Mouse (Mus musculus) neutrophil, adult 5-6 weeks (primary cell): Measurements from ENCODE around the gene Prrt1. TPM values are rescaled to one million over a fixed set of nuclear protein-coding genes. Genes with fewer than 3 reads are reported as not detected.

Source experiments
- ATAC-seq: fragments of 151-379, 151-347 bp; 2 replicates; pipeline ENCODE4 v1.8.0; 2017; ENCODE audit warnings: mild to moderate bottlenecking, moderate TSS enrichment; ENCODE audit not compliant: insufficient number of reproducible peaks, poor library complexity, low FRiP score, severe bottlenecking; ENCODE audit errors: extremely low read depth
- total RNA-seq: library from RNA; stranded (forward); fragments of 200-1000 nt; gene quantifications from 2 replicates; pipeline ENCODE4 v1.2.3, GENCODE M21; 2017

Prrt1 gene
- total RNA-seq = 0.25 TPM in 1 of 2 replicates, not detected in the other

DNA sequence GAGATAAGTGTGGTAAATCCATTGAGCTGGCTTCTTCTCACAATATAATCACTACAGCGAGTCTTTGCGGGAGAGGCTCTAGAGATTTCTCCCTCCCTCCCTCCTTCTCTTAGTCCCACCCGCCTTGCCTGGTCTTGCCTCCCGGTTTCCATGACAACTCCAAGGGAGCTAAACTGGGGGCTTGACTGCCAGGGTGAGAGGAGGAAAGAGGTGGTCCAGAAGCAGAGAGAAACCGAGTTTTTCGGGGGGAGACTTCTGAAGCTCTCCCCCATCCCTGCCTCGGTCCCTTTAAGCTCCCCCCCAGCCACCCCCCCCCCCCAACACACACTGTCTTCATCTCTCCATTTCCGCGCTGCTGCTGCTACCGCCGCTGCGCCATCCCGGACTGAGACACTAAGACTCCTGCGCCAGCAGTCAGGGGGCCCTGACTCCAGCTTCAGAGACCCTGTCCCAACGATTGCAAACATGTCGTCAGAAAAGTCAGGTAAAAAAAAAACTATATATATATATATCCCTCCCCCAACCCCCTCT lies at the start of gene Prrt1:
Gene Prrt1 (plus strand): TSS at position 313 of the 531 bp plus-strand sequence.
- no peak for ATAC-seq

DNA sequence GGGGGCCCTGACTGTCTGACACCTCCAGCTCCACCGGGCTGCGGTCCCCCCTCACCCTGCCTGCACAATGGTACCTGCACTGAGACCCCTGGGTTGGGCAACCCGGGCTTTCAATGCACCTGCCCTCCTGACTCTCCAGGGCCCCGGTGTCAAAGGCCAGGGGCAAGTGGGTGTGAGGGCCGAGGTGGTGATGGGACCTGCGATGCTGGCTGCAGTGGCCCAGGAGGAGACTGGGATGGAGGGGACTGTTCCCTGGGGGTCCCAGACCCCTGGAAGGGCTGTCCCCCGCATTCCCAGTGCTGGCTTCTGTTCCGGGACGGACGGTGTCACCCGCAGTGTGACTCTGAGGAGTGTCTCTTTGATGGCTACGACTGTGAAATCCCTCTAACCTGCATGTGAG lies 46.8 kb upstream of the Prrt1 start:
- no peak for ATAC-seq

DNA sequence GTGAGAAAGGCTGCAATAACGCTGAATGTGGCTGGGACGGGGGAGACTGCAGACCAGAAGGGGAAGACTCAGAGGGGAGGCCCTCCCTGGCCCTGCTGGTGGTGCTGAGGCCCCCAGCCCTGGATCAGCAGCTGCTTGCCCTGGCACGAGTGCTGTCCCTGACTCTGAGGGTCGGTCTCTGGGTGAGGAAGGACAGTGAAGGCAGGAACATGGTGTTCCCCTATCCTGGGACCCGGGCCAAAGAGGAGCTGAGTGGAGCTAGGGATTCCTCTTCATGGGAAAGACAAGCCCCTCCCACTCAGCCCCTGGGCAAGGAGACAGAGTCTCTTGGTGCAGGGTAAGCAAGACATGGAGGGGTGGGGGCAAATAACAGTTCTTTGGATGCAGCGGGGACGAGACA lies 45.9 kb upstream of the Prrt1 start:
- no peak for ATAC-seq

DNA sequence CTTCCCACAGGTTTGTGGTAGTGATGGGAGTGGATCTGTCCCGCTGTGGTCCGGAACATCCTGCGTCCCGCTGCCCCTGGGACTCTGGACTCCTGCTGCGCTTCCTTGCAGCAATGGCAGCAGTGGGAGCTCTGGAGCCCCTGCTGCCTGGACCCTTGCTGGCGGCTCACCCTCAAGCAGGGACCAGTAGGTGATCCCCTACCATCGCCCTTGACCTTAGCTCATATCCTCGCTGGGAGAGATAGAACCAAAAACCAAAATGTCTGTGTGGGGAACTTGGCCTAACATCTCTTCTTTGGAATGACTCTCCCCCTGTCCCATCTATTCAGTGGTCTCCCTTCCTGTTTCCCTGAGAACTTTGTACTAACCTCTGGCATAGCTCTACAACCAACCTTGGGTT lies 45.5 kb upstream of the Prrt1 start:
- ATAC-seq = no peak

DNA sequence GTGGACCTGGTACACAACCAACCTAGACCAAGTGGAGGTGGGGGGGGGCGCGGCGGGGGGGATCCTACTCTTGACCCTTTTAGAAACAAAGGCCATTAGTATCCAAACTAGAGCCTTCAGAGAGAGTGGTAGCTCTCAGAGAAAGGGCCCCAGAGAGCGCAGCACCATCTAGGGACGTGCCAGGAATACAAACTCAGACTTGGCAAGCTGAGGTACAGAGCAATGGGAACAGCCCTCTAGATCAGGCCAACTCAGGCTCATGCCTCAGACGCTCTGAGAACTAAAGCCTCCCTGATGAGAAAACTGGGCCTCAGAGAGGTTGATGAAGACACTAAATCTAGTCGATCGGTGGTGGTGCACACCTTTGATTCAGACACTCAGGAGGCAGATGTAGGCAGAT lies 44.2 kb upstream of the Prrt1 start:
- ATAC-seq = no peak

DNA sequence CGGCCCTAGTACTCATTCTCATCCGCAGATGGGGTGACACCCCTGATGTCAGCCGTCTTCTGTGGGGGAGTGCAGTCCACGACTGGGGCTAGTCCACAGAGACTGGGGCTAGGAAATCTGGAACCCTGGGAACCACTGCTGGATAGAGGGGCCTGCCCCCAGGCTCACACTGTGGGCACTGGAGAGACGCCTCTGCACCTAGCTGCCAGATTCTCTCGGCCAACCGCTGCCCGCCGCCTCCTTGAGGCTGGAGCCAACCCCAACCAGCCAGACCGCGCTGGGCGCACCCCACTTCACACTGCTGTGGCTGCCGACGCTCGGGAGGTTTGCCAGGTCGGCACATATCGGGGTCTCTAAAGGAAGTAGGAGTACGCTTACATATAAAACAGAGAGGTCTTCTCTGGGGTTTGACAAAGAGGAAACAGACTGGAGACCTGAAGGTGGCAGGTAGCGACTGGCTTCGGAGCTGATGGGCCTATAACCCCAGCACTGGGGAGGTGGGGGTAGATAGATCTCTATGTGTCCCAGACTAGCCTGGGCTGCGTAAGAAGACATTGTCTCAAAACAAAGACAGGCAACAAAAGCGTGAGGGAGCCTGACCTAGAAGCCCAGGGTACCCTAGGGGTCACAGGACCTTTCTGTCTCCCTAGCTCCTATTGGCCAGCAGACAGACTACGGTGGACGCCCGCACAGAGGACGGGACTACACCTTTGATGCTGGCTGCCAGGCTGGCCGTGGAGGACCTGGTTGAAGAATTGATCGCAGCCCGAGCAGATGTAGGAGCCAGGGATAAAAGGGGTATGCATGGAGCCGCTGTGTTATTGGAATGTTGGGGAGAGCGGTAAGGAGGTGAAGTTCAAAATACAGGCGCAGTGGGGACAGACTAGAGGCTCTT lies 43.2 kb upstream of the Prrt1 start:
- no peak for ATAC-seq

DNA sequence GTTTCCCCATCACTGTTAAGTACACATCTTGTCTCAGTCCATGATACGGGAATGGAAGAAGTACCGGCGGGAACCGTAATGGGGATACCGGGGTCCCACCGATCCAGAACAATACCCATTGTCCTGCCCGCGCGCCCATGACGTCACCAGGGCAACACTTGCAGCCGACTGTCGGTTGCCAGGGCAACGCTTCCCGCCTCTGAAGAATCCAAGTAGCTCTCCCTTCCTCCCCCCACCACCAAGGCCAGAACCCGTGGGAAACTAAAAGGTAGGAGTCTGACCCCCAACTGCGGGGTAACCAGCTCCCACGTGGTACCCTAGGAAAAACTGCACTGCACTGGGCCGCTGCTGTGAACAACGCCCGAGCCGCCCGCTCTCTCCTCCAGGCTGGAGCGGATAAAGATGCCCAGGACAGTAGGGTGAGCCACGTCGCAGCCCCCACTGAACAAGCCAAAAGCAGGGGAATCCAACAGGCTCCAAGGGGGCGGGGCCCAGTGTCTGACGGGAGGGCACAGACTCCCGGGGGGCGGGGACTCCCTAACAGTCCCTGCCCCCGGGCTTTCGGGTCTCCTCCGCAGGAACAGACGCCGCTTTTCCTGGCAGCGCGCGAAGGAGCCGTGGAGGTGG lies 42.4 kb upstream of the Prrt1 start:
- ATAC-seq = no peak

DNA sequence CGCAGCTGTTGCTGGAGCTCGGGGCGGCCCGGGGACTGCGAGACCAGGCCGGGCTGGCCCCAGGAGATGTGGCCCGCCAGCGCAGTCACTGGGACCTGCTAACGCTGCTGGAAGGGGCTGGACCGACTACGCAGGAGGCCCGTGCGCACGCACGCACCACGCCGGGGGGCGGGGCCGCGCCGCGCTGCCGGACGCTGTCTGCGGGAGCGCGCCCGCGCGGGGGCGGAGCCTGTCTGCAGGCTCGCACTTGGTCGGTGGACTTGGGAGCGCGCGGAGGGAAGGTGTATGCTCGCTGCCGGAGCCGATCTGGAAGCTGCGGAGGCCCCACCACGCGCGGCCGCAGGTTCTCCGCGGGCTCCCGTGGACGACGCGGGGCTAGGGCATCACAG lies 41.9 kb upstream of the Prrt1 start:
- peak; percentile 51 for ATAC-seq

DNA sequence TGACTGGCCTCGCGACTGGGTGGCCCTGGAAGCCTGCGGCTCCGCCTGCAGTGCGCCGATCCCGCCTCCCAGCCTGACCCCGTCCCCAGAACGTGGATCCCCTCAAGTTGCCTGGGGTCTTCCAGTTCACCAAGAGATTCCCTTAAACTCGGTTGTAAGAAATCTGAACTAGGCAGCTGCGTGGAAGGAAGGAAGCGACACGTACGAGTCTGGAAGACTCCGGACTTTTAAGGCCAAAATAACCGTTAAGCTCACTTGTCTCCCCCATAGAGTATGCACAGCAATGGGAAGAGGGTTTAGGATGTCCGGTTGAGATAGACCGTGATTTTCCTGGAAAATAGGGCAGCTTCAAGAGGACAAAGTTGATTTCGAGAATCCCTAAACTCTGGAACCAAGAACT lies 41.5 kb upstream of the Prrt1 start:
- no peak for ATAC-seq

DNA sequence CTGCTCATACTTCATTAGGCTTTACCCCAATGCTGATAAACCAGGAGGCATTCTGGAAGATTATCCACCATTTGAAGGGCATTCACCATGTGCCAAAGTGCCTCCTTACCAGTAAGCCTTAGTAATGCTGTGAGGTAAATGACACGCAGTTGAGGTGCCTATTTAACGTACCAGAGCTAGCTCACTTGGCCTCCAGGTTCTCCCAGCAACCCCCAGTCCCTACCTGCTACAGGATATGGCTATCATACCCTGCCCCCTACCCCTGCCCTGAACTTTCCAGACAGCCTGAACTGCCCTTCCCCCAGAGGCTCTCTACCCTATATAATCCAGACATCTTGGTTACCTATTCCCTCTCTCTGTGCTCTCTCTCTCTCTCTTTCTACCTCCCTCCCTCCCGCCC lies 40.6 kb upstream of the Prrt1 start:
- ATAC-seq = no peak

DNA sequence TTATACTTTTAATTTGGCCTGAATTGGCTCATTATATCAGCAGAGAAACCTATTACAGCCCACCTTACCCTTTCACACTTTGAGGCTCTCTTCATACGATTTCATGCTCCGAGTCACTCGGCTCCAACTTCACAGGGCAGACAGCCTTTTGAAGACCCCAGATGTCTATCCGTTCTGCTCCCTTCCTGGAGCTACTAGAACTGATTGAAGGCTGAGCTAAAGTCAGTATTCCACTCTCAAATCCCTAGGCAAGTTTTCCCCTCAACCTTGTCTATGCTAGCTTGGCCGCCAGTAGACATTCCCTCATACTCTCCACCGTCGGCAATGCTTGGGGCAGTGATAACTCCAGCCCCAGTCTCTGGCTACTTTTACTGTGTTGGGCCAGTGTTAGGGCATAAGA lies 40.1 kb upstream of the Prrt1 start:
- no peak for ATAC-seq

DNA sequence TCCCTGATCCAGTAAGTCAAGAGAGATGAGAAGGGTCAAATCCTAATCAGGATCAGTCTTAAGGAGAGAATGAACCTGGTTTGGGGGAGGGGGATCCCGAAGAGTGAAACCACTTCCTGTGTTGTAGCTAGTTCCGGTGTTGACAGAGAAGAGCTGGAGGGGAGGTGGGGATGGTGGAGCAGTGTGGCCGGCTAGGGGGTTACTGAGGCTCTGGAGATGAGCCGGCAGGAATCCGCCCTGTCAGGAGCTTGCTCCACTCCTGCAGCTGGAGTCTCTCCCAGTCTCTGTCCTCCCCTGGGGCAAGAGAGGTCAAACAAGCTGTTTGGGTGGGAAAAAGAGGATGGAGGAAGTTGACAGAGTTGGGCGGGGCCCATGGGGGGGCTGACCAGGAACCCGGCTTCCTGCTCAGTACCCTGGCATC lies 39.6 kb upstream of the Prrt1 start, which contains the start of gene Gpsm3:
Gene Gpsm3 (plus strand): TSS at position 126 of the 421 bp plus-strand sequence.
- peak; percentile 18; the same call in 1 of the 2 replicates for ATAC-seq

DNA sequence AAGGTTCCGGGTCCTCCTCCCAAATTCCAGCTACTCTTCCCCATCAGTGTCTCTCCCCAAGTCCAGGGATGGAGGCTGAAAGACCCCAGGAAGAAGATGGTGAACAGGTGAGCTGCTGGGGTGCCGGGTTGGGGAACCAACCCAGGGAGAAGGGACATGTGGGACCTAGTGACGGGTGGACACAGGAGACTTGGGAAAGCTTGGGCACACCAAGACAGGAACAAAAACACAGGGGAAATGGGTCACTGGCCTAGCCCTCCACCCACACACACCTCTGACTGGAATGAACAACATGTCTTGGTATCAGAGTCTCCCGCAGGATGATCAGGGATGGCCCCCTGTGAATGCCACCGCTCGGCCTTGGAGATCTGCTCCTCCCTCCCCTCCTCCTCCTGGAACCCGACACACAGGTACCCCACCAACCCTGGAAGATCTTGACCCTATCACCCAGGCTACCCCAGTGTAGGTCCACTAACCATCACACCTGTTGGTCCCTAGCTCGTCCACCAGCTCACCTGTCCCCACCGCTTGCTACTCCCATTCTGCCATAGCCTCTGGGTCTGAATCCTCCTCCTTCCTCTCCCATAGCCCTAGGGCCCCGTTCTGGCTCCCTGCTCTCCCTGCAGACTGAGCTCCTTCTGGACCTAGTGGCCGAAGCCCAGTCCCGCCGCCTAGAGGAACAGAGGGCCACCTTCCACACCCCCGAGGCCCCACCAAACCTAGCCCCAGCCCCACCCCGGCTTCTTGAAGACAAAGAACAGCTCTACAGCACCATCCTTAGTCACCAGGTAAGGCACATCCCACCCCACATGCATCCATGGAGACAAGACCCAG lies 39.0 kb upstream of the Prrt1 start:
- no peak for ATAC-seq

DNA sequence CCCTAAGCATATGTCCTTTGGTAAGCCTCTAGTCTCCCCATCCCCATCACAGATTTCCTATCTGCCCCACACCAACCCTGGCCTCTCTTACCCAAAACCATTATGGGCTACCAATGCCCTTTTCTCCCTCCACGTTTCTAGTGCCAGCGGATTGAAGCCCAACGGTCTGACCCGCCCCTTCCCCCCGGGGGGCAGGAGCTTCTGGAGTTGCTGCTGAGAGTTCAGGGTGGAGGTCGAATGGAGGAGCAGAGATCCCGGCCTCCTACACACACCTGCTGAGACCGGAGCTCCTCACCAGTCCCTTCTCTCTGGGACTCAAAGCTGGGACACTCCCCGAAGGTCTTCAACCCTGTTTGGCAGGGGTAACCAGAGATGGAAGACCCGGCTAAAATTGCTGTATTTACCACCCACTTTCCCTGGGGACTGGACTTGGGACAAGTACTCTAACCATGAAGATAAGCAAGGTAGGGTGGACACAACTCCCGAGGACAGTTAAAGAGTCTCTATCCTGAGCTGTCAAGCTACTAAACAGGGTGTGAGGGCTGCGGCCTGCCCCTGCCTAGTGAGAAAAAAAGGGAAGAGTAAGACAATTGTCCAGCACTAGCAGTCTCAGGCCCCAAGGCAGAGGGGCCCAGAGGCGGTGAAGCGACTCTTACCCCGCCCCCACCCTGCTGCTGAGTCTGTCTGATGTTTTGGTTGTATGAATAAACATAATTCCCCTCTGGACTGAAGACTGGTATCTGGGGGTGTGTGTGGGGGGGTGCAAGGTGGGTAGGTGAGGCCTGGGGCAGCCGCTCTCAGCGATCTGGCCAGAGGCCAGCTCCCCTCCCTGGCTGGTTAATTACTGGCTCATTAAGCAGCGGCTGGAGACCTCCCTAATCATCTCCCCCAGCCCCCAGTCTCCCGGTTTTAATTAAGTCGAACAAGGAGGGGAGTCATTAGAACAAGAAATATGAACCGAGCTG lies 38.0 kb upstream of the Prrt1 start, which contains the start of gene Pbx2:
Gene Pbx2 (plus strand): TSS at position 238 of the 965 bp plus-strand sequence.
- no peak for ATAC-seq

DNA sequence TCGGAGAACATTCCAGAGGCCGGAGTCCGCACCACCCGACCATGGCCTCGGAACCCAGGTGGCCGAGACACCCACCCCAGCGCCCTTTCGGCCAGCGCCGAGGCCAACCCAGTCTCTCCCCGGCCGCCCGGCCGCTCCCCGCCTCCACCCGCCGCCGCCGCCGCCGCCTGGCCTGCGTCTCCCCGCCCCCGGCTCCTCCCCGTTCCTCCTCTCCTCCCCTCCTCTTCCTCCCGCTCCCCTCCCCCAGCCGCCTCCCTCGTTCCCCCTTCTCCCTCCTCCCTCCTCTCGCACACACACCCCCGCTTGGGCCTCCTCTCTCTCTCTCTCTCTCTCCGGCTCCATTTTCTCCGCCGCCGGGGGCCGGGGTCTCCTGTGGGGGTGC lies 37.3 kb upstream of the Prrt1 start:
- ATAC-seq = peak; percentile 69

DNA sequence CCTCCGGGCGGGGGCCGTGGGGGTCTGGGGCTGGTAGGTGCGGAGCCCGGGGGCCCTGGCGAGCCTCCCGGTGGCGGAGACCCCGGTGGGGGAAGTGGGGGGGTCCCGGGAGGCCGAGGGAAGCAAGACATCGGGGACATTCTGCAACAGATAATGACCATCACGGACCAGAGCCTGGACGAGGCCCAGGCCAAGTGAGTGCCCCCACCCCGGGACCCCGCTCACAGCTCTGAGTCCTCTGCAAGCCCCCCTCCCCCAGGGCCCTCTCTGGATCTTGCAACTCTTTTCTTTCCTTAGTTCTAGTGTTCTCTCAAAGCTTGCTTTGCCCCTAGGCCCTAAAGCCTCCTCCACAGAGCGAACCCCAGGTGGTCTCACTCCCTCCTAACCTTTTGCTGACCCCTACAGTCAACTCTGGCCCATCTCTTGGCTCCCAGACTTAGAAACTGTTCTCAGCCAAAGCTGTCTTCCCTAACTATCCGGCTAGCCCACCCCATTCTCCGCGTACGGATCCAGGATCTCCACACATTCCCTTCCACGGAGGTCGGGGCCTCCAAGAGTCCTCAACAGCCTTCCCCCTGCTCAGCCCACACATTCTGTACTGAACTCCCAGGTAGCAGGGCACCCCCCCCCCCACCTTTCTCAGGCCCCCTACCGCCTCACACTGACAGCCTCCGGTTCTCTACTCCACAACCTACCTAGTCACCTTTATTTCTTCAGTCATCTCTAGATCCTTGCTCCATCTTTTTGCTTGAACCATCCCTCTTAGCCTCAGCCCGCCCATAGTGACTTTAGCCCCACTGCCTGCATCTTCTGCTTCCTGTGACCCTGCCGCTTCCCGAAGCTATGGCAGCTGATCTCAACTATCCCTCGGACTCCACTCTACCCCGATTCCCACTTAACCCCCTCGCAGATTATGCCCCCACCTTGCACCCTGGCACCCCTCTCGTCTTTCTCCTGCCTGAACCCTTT lies 36.5 kb upstream of the Prrt1 start:
- no peak for ATAC-seq
